Mouse (Mus musculus): ENCODE results near the gene Clybl. TPM values are rescaled to one million over a fixed set of nuclear protein-coding genes. Genes with fewer than 3 reads are reported as not detected.

The Clybl gene
- polyA plus RNA-seq, 1 experiment from 2014 or later, result 34.3 TPM

DNA sequence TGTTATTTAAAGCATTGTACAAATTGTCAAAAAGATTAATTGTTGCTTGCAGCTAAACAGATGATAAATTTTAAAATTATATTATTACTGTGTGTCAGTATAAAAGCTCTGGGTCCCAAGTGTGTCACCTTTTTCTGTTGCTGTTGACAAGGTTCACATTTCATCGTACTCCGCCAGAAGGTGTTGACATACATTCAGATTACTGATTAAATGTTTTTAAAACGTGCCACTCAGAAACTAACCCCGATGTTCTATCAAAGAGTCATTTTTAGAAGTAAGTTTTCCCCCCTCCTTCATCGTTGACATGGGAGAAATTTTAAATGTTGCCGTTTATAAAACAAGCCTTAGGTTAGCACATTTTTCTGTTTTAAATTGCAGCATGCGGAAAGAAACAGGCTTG is 83.7 kb downstream of the Clybl start:
- Histone ChIP-seq H3K4me3 (ENCODE audit: low read depth, low read length) (no peak overlapping the region), H3K36me3 (ENCODE audit: control insufficient read depth, insufficient read depth, low read length) (no peaks in the 10 kb centered on the region), H3K4me1 (replicated peaks; ENCODE audit: control insufficient read depth, insufficient read depth, low read length) (0 out of 2 replicates have a peak, but pooled peaks cover 3% of the 10 kb centered on the region), H3K9me3 (ENCODE audit: control insufficient read depth, low read length) (no peaks in the 10 kb centered on the region), H3K9ac (ENCODE audit: low read length) (no peak overlapping the region), H3K27ac (ENCODE audit: low read depth, low read length) (no peak overlapping the region), H3K4me2 (ENCODE audit: low read depth, low read length, severe bottlenecking) (no peak overlapping the region), H3K27me3 (ENCODE audit: control insufficient read depth, insufficient read depth, low read length) (no peaks in the 10 kb centered on the region)
- DNase-seq (ENCODE audit: low spot score) (no peak), ATAC-seq (replicated peaks; ENCODE audit: low FRiP score) (no peak)
- WGBS, result 85% methylated on average over 7 of the region's 7 CpGs

DNA sequence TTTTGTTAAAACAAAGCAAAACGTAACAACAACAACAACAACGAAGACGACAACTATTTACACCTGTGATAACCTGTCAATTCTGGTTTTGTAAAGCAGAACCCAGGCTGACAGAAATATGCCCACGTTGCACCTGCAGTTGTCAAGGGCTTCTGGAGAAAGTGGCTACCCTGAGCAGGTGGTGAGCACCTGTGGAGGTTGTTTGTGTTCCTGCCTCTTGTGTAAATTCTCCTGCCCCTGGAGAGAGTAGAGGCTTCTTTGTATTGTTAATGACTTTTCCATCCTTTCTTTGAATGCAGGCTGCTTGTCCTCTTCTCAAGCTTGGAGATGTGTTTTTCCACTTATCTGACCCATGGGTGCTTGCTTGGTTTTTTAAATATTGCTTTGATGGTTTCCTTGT is 86.1 kb downstream of the Clybl start:
- H3K4me1 ChIP-seq (replicated peaks; ENCODE audit: control insufficient read depth, insufficient read depth, low read length), result peaks cover 4% of the 10 kb centered on the region; the same call in 1 of the 2 replicates
- H3K4me3 ChIP-seq (ENCODE audit: low read depth, low read length), result no peak overlapping the region
- H3K27ac ChIP-seq (ENCODE audit: low read depth, low read length), result no peak overlapping the region
- no peak for DNase-seq (ENCODE audit: low spot score)
- H3K9ac ChIP-seq (ENCODE audit: low read length), result no peak overlapping the region
- no peaks in the 10 kb centered on the region for H3K9me3 ChIP-seq (ENCODE audit: control insufficient read depth, low read length)
- 45% methylated on average over 4 of the region's 4 CpGs for WGBS
- no peaks in the 10 kb centered on the region for H3K27me3 ChIP-seq (ENCODE audit: control insufficient read depth, insufficient read depth, low read length)
- ATAC-seq (replicated peaks; ENCODE audit: low FRiP score), result no peak
- no peak overlapping the region for H3K4me2 ChIP-seq (ENCODE audit: low read depth, low read length, severe bottlenecking)
- no peaks in the 10 kb centered on the region for H3K36me3 ChIP-seq (ENCODE audit: control insufficient read depth, insufficient read depth, low read length)

DNA sequence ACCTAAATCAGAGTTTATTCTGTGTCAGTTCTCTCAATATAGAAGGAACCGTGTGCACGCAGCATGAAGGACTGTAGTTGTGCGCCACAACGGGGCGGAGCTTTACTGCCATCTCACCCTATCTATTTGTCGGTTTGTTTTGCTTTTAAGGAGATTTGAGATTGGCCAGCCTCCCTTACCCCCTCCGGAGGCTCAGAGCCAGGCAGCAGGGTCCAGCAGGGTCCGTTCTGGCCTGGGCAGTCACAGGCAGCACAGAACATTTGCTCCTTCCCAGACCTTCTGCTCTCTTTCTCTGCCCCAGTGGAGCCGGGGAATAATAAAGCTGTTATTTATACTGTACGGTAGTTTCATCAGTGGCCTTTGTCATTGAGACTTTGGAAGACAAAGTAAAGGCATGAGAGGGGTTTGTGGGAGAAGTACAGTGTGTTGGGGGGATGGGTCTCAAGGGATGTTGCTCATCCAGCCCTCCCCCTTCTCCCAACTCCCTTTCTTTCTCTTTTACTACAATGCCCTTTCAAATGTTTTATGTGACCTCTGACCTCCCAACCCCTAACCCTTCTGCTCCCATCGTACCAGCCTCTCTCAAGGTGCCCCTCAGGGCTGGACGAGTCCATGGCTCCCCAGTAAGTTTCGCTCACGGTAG is 89.7 kb downstream of the Clybl start:
- no peak overlapping the region for H3K27ac ChIP-seq (ENCODE audit: low read depth, low read length)
- H3K9me3 ChIP-seq (ENCODE audit: control insufficient read depth, low read length), result no peaks in the 10 kb centered on the region
- no peak overlapping the region for H3K4me3 ChIP-seq (ENCODE audit: low read depth, low read length)
- no peaks in the 10 kb centered on the region for H3K36me3 ChIP-seq (ENCODE audit: control insufficient read depth, insufficient read depth, low read length)
- H3K27me3 ChIP-seq (ENCODE audit: control insufficient read depth, insufficient read depth, low read length), result no peaks in the 10 kb centered on the region
- peaks cover 1% of the 10 kb centered on the region; the same call in 1 of the 2 replicates for H3K4me1 ChIP-seq (replicated peaks; ENCODE audit: control insufficient read depth, insufficient read depth, low read length)
- ATAC-seq (replicated peaks; ENCODE audit: low FRiP score), result no peak; the same call in 1 of the 2 replicates
- peak; percentile 39 for DNase-seq (ENCODE audit: low spot score)
- no peak overlapping the region for H3K4me2 ChIP-seq (ENCODE audit: low read depth, low read length, severe bottlenecking)
- 27% methylated on average over 14 of the region's 14 CpGs for WGBS
- 0 out of 2 replicates have a peak overlapping the region, but pooled peaks have one; percentile 4 for H3K9ac ChIP-seq (ENCODE audit: low read length)

DNA sequence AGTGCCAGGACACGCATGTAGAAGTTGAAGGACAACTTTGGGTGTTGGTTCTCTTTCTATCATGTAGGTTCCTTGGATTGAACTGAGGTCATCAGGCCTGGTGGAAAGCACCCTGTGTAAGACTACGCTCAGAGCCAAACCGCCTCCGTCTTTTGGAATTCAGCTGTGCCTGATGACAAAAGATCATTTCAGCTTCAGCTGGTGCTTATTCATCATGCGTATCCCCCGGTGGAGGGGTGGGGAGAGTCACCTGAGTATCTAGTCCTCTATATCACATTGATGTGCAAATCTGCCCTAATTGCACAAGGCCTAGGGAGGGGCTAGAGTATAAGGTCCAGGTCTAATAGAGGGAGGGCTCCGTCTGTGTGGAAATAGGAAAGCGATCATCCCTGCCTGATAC is 95.6 kb downstream of the Clybl start:
- H3K36me3 ChIP-seq (ENCODE audit: control insufficient read depth, insufficient read depth, low read length), result no peaks in the 10 kb centered on the region
- no peaks in the 10 kb centered on the region for H3K9me3 ChIP-seq (ENCODE audit: control insufficient read depth, low read length)
- no peak for DNase-seq (ENCODE audit: low spot score)
- H3K4me2 ChIP-seq (ENCODE audit: low read depth, low read length, severe bottlenecking), result no peak overlapping the region
- ATAC-seq (replicated peaks; ENCODE audit: low FRiP score), result no peak
- peaks cover 9% of the 10 kb centered on the region for H3K4me1 ChIP-seq (replicated peaks; ENCODE audit: control insufficient read depth, insufficient read depth, low read length)
- no peaks in the 10 kb centered on the region; the same call in 1 of the 2 replicates for H3K27me3 ChIP-seq (ENCODE audit: control insufficient read depth, insufficient read depth, low read length)
- 79% methylated on average over 8 of the region's 8 CpGs for WGBS
- no peak overlapping the region for H3K27ac ChIP-seq (ENCODE audit: low read depth, low read length)
- H3K9ac ChIP-seq (ENCODE audit: low read length), result no peak overlapping the region
- no peak overlapping the region for H3K4me3 ChIP-seq (ENCODE audit: low read depth, low read length)

DNA sequence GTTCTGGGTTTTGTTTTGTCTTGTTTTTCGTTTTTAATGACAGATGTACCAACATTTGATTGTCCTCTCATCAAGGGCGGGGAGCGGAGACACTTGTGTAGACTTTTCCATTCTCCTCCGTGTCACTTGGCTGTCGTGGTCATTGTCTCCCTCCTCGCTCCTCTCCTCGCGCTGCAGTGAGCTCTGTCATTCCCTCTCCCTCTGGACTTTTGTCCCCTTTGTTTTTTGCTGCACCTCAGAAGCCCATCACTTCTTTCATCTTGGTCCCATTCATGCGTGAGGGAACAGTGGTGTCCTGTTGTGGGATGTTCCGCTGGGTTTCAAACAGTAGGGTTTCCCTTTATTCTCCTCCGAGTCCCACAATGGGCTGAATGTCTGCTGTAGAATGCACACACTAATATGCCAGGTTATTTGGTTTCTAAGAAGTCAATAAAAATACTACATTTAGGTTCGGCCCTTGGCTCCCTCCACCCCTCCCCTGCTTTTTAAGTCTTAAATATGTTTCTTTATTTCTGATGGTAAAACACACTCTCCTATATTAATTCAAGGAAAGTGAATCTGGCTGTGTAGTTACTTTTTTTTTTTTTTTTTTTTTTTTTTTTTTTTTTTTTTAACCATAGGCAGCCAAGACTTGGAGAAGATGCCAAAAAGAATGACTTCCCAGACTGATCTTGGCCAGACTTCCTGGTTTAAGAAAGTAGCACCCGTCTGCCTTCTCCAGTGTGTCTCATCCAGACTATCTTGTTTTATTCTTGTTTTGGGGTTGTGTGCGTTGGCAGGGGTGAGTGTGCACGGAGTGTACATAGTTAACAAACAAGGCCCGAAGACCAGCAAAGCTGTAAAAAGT is 98.2 kb downstream of the Clybl start:
- Histone ChIP-seq H3K4me2 (ENCODE audit: low read depth, low read length, severe bottlenecking) (no peak overlapping the region; the same call in 1 of the 2 replicates), H3K4me1 (replicated peaks; ENCODE audit: control insufficient read depth, insufficient read depth, low read length) (peaks cover 9% of the 10 kb centered on the region), H3K4me3 (ENCODE audit: low read depth, low read length) (no peak overlapping the region), H3K27ac (ENCODE audit: low read depth, low read length) (0 out of 2 replicates have a peak overlapping the region, but pooled peaks have one; percentile 38), H3K27me3 (ENCODE audit: control insufficient read depth, insufficient read depth, low read length) (peaks cover 2% of the 10 kb centered on the region; the same call in 1 of the 2 replicates), H3K9ac (ENCODE audit: low read length) (no peak overlapping the region), H3K9me3 (ENCODE audit: control insufficient read depth, low read length) (no peaks in the 10 kb centered on the region), H3K36me3 (ENCODE audit: control insufficient read depth, insufficient read depth, low read length) (no peaks in the 10 kb centered on the region)
- 22% methylated on average over 16 of the region's 16 CpGs for WGBS
- ATAC-seq (replicated peaks; ENCODE audit: low FRiP score) (peak; percentile 2; the same call in 1 of the 2 replicates), DNase-seq (ENCODE audit: low spot score) (no peak)

DNA sequence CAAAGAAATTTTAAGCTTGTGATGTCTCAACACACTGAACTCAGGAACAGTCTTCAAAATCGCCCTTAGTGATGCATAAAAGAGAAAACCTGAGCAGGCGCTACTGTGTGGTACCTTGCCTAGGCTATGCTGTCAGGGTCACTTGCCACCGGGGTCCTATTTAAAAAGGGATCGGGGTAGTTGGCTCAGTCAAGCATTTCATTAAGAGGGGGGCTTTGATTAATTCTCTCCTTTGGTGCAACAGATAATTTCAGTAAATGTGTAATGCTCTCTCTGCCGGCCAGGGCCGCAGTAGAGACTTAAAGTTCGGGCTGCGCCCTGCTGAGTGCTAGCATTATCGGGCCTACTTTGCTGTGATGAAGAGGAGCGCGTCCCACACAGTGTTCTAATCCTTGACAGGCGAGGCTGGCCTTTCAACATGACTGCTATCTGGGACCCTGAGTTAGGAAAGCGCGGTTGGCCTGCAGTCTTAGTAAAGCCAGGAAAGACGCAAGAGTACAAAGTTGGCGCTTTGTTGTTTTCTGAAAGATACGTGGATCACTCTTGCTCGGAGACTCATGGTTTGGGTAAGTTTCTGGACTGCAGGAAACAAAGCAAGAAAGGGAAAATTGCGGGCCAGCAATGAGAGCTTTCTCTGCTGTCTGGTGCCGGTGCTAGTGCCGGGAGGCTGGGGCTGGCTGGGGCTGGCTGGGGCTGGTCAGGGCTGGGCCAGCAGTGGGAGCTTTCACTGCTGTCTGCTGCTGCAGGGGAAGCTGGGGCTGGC is 99.0 kb downstream of the Clybl start:
- no peaks in the 10 kb centered on the region for H3K36me3 ChIP-seq (ENCODE audit: control insufficient read depth, insufficient read depth, low read length)
- ATAC-seq (replicated peaks; ENCODE audit: low FRiP score) (peak; percentile 80), DNase-seq (ENCODE audit: low spot score) (peak; percentile 73)
- 8% methylated on average over 21 of the region's 21 CpGs for WGBS
- peak overlapping the region; percentile 11; the same call in 1 of the 2 replicates for H3K4me2 ChIP-seq (ENCODE audit: low read depth, low read length, severe bottlenecking)
- no peaks in the 10 kb centered on the region for H3K9me3 ChIP-seq (ENCODE audit: control insufficient read depth, low read length)
- H3K4me1 ChIP-seq (replicated peaks; ENCODE audit: control insufficient read depth, insufficient read depth, low read length), result peaks cover 9% of the 10 kb centered on the region
- no peak overlapping the region for H3K4me3 ChIP-seq (ENCODE audit: low read depth, low read length)
- H3K27ac ChIP-seq (ENCODE audit: low read depth, low read length), result 0 out of 2 replicates have a peak overlapping the region, but pooled peaks have one; percentile 38
- H3K9ac ChIP-seq (ENCODE audit: low read length), result no peak overlapping the region
- H3K27me3 ChIP-seq (ENCODE audit: control insufficient read depth, insufficient read depth, low read length), result peaks cover 2% of the 10 kb centered on the region; the same call in 1 of the 2 replicates

DNA sequence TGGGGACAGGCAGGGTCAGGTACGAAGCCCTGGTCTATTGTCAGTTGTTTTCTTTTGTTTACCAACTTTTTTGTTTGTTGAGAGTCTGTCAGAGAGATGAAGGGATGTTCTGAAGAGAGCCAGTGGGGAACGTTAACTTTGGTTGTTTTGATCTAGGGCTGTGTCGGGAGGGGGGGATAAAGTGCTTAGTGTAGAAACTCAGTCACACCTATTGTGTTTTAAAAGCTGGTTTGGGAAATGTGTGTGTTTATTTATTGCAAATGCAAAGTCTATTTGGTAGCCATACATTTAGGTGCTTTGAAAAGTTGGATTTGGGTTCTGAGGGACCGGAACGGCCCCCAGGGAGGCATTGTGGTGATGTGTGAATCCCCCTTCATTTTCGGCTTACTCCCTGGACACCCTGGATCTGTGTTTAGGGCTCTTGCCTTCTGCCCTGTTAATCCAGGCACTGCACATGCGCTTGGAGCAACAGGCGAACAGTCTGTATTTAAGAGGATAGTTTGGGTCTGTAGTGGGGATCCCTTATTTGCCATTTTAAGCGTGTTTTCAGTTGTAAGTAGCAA is 99.6 kb downstream of the Clybl start:
- Histone ChIP-seq H3K4me2 (ENCODE audit: low read depth, low read length, severe bottlenecking) (peak overlapping the region; percentile 11; the same call in 1 of the 2 replicates), H3K9me3 (ENCODE audit: control insufficient read depth, low read length) (no peaks in the 10 kb centered on the region), H3K4me1 (replicated peaks; ENCODE audit: control insufficient read depth, insufficient read depth, low read length) (peaks cover 9% of the 10 kb centered on the region), H3K9ac (ENCODE audit: low read length) (no peak overlapping the region), H3K27me3 (ENCODE audit: control insufficient read depth, insufficient read depth, low read length) (peaks cover 2% of the 10 kb centered on the region; the same call in 1 of the 2 replicates), H3K4me3 (ENCODE audit: low read depth, low read length) (no peak overlapping the region), H3K36me3 (ENCODE audit: control insufficient read depth, insufficient read depth, low read length) (no peaks in the 10 kb centered on the region), H3K27ac (ENCODE audit: low read depth, low read length) (0 out of 2 replicates have a peak overlapping the region, but pooled peaks have one; percentile 26)
- 15% methylated on average over 9 of the region's 9 CpGs for WGBS
- ATAC-seq (replicated peaks; ENCODE audit: low FRiP score), result no peak
- no peak for DNase-seq (ENCODE audit: low spot score)

DNA sequence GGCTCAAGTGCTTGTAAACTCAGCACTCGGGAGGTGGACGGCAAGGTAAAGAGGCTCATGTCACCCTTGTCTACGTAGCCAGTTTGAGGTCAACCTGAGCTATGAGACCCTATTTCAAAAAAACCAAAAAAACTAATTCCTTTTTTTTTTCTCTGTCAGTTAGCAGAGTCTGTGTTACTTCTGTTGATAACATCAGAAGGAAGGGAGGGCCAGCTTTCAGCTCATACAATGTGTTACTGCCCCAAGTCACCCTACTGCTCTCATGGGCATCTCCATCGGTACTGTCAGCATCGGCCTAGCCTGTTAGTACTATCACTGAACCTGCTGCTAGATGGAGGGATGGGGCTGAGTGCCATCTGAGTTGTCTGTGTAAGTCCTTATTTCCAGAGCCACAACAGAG is 102.5 kb downstream of the Clybl start:
- Histone ChIP-seq H3K4me3 (ENCODE audit: low read depth, low read length) (no peak overlapping the region), H3K4me2 (ENCODE audit: low read depth, low read length, severe bottlenecking) (no peak overlapping the region), H3K27ac (ENCODE audit: low read depth, low read length) (no peak overlapping the region), H3K9ac (ENCODE audit: low read length) (no peak overlapping the region), H3K36me3 (ENCODE audit: control insufficient read depth, insufficient read depth, low read length) (no peaks in the 10 kb centered on the region), H3K9me3 (ENCODE audit: control insufficient read depth, low read length) (no peaks in the 10 kb centered on the region), H3K4me1 (replicated peaks; ENCODE audit: control insufficient read depth, insufficient read depth, low read length) (peaks cover 18% of the 10 kb centered on the region), H3K27me3 (ENCODE audit: control insufficient read depth, insufficient read depth, low read length) (peaks cover 2% of the 10 kb centered on the region; the same call in 1 of the 2 replicates)
- 96% methylated on average over 5 of the region's 5 CpGs for WGBS
- DNase-seq (ENCODE audit: low spot score) (no peak), ATAC-seq (replicated peaks; ENCODE audit: low FRiP score) (no peak)
